Mouse (Mus musculus): ENCODE data around the gene Smu1. TPM values are rescaled to one million over a fixed set of nuclear protein-coding genes. Genes with fewer than 3 reads are reported as not detected.
A peak's percentile ranks its signal among the peaks of the same experiment; 100 is the strongest.

Smu1 gene
- total RNA-seq, 2 experiments from 2014 or later: 60.2 to 71.2 TPM

DNA sequence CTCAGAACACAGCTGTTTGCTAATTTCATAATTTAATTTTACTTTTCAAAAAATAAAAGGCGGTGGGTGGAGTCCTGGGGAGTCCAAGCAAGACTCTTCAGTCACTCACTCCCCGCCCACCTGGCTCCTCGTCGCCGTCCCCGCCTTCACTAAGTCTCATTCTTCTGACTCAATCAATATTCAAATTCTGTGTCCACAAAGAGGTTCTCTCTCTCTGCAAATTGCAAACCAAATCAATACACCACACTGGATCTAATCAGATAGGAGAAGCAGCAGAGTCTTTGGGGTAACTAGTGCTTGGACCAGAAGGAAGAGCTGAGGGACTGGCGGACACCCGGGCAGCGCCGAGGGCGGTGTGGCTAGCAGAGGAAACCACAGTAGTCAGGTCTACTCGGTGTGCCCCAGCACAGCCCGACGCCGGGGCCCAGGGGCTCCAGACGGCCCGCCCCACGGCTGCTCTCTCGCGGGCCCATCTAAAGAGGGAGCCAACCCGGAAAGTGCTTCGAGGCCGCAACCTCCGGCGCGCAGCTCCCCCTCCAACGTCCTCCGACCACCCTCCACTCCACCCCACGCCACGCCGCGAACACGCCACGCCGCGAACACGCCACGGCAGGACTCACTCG, 455 bp downstream of the Smu1 start:
- DNase-seq: no peak

DNA sequence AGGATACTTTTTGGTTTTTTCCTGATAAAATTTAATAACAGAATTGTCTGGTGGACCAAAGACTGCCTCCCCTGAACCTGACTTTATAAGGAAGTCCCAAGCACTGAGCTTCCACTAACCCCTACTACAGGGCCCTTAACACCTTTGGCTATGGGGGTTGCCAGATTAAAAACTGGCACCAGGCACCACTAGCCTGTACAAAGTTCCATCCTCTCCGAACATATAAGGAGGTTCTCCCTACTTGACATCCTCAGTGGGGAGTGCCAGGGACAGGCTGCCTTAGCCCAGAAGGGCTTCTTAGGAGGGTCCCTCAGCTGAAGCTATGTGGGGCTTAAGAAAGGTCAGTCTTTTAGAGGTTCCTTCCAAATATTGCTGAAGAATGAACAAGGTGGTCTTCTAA, 22.4 kb downstream of the Smu1 start:
- no peak for DNase-seq

DNA sequence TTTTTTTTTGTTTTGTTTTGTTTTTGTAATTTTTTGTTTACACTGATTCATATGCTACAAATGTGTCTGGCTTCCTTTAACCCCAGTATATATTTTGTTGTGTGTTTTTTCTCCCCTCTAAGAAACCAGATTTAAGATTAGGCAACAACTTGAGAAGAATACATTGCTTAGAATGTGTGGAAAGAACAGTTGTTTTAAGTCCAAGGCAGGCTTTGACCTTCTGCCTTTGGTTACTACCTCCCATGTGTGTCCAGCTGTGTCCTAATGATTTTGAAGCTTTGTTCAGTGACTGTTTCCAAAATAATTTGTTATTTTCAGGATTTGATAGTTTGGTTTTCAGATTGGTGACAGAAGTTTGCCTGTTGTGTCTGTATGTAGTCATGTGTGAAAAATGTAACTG, 26.5 kb downstream of the Smu1 start:
- no peak for DNase-seq

DNA sequence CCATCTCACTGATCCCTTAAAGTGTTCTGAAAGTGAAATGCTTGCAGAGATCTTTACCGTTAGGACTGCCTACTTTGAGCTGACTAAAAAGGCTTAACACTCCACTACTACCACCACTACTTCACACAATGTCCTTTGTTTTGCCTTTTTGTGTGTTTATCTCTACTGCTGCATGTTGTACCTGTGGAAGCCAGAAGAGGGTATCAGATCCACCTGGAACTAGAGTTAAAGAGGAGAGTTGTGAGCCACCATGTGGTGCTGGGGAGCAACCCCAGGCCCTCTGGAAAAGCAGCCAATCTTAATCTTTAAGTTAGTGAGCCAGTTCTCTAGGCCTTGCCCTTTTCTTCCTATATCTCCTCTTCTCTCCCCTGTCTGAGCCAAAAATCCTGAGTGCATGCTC, 30.5 kb downstream of the Smu1 start:
- no peak for DNase-seq

DNA sequence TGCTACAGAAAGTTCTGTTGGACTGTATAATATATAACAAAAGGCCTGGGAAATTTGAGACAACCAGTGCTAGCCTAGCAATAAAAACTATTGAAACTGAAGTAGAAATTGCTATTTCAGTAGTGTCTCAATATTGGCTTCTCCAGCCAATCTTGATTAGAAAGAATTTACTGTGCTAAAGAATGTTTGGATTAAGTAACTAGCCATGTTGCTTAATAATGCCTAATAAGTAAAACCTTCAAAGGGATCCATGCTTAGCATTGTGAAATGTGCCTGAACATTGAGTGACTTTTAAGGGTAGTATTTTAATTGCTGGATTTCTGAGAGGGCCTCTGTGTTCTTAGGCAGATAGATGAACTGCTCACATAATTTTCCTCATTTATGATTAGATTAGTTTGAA, 32.2 kb downstream of the Smu1 start:
- no peak for DNase-seq

DNA sequence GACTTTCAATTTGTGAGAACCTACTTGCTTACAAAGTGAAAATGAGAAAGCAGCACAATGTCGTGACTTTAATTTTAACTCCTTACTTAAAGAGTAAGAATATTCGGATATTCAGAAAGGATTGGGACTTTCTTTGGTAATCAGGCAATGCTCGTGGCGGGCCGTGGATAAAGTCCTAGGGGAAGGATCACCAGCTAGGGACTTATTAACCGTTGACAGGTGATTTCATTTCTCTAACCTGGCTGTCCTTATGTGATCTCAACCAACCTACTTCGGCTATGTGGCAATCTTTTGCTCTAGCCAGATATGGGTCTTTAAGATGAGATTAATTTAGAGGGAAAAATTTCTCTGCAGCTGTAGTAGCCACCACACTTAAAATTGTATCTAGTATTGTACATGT, 32.6 kb downstream of the Smu1 start:
- DNase-seq: no peak

DNA sequence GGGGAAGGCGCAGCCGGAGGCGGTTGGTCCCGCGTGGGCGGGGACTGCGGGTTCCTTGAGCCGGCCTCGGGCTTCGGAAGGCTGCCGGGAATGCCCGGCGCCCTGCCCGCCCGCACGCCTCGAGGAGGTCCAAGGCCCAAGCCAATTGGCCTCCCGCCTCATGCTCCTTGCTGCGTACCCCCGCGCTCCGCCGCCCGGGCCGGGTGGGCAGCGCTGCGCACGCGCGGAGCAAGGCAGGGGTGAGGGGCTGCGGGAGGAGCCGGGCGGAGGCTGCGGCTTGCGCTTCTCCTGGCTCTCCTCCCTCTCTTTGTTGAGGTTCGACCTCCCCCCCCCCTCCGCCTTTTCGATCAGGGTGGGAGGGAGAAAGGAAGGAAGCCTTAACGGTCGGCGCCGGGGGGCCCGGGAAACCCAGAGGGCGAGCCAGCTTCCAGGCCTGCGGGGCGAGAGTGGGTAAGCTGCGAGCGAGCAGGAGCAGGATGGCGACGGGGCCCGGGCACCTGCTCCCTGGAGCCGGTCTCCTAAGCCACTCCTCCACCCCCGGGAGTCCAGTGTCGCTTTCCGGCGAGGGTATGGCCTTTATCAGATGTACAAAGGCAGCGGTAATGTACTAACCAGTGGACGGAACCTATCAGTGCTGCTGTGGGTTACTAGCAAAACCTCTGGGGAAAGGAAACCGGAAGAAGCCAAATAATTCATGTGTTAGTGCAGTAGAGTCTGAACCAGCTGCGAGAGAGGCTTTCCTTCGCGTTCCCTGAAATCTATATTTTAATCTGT, 34.8 kb downstream of the Smu1 start:
- peak; percentile 76 to 84 for DNase-seq

DNA sequence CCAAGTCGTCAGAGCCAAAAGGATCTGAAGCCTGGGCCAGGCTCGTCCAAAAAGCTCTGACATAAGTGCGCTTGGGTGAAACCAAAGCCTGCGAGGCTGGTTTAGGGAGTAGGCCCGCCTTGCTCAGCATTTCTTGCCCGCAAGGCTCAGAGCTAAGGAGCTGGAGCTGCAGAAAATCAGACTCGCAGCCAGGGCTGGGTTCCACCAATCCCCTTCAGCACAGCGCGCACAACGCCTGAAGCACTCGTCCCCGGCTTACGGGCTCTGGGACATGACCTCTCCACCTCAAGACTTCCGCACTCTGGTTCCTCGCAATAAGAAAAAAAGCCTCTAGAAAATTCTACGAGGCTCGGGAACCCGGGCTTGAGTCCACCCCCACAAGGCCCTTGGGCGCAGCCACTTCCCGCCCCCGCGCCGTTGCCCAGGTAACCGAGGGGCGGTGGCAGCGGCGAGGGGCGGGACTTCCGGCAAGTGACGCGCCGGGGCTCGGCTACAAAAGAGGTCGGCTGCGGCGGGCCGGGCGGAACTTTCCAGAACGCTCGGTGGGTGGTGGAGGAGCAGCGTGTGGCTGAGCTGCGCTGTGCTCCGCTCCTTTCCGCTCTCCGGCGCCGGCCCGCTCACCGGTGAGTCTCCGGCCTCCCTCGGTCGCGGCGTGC, 35.6 kb downstream of the Smu1 start, which contains the start of gene Dnaja1:
Gene Dnaja1, plus strand, starts transcription at position 140 of the 656 bp plus-strand sequence.
- peak; percentile 98 to 99 for DNase-seq

DNA sequence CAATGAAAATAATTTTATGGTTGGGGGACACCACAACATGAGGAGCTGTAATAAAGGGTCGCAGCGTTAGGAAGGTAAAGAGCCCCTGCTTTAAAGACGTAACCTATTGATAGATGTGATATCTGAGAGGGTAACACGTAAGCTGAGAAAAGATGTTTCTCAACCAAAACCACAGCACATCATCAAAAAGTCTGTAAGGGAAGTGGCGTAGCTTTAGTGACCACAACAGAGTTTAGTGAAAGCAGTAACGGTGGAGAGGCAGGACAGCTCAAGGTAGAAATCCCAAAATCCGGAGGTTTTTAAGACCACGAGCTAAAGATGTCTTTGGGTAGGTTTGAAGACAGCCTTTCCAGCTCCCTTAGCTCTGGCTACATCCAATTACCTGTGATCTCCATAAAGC, 36.8 kb downstream of the Smu1 start:
- no peak for DNase-seq

DNA sequence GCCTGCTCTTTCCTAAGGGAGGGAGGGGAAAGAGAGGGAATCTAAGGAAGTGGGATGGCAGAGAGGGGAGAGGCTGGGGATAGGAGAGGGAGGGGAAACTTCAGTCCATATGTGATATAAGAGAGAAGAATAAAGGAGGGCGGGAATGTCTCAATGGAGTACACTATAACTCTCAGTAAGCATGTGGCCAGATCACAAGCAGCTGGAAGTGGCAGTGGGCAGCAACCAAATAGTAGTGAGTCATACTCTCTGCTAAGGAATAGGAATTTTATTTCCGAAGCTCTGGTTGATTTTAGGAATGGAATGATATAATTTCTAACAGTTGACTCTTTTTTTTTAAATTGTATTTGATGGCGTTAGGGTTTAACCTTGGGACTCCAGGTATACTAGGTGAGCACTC, 40.6 kb downstream of the Smu1 start:
- no peak for DNase-seq

DNA sequence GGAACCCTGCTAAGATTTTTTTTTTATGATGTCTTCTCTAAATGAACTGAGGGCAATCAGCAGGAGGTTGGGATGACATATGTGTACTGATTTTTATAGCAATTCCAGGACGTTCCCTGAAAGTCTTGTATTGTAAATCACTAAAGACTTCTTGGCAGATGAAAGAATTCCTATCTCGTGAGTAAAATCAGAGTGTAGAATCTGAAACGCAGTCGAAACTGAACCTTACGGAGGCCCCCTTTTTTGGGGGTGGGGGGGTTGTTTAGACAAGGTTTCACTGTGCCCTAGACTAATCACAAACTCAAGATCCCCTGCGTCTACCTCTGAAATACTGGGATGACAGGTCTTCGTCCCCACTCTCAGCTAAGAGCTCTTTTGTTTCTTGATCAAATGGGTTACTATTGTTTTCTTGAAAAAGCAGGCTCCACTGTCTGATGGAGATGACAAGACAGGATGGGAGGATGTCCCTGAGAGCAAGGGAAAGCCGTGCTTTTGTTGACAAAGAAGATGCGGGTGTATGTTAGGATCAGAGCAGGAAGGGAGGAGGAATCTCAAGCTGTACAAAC, 53.9 kb downstream of the Smu1 start:
- DNase-seq: peak in 1 of 2 experiments; percentile 41

DNA sequence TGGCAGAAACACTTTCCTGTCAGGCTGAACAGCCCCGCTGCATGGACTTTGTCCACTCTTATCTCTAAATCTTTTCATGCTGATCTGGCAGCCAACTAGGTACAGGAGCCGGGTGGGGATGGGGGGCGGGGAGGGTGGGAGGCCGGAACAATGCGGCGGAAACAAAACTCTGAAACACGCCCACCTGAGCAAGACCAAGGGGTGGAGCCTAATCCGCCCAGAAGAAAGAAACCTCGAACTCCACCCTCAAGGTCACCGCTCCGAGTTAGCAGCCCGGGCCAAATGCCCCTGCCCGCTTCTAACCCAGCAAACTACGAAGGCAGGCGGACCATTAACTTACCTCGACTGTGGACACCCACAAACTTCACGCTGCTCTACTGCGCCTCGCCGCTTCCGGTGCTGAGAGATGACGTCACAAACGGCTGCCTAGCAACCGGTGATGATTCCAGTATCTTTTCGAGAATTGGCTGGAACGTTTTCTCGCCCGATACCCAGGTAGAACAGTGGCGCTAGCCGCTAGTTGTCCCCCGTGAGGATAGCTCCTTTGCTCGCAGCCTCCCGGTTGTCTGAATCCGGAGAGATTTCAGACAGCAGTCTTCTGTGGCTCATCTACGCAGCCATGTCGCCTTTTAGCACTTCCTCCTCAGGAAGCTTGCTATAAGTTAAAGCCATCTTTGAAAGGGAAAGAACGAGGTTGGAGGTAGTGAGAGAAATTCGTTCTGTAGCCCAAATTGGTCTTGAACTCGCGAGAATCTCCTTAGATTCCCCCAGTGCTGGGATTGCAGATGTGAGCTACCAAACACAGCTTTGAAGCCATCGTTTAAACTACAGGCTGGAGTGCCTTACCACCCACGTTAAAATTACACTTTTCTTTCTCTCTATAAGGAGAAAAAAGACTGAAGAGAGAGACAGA, 54.7 kb downstream of the Smu1 start, which contains the start of gene Aptx:
Gene Aptx, minus strand, starts transcription at position 398 of the 913 bp plus-strand sequence.
- peak; percentile 95 for DNase-seq

DNA sequence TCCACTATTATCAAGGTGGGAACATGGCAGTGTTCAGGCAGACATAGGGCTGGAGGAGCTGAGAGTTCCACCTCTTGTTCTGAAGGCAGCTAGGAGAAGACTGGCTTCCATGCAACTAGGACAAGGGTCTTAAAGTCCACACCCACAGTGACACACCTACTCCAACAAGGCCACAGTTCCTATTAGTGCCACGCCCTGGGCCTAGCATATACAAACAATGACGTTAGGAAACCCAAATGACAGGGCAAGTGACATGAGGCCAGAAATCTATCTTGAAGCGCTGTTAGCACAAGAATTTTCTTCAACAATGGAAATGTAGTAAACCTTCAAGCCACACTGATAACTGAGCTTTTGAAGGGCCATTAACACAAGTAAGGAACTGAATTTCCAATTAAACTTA, 55.9 kb downstream of the Smu1 start:
- DNase-seq: no peak

DNA sequence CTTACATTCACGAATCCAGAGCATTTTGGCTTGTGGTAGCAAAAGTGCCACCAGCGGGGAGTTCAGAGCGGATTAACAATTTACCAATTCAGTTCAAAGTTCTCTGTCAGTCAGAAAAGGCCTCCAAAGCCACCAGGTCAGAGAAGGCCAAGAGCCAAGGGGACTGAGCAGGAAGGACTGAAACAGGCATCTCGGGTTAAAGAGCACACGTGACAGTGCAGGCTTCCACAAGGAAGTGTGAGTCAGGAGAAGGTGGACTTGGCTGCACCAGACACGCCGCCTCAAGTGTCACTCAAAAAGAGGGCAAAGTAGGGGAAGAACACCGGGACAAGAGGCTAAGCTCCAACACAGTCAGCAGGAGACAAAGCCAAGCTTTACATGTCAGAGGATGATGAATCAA, 57.5 kb downstream of the Smu1 start:
- DNase-seq: peak; percentile 44 to 55

DNA sequence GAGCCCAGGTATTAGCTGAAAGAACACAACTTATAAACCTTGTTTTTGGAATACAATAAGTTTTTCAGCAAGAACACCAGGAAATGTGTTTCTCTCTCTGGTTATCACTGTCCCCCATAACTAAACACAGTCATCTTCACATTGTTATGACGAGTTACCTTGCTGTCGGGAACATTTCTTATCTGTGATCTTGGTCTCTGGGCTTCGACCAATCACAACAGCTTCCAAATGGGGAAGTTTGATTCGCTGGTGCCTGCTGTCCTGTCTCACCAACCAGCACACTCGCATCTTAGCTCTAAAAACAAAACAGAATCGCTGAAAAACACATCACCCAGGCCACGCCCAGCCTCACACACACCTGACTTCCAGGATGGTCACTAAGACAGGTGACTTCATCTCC, 60.7 kb downstream of the Smu1 start:
- no peak for DNase-seq

DNA sequence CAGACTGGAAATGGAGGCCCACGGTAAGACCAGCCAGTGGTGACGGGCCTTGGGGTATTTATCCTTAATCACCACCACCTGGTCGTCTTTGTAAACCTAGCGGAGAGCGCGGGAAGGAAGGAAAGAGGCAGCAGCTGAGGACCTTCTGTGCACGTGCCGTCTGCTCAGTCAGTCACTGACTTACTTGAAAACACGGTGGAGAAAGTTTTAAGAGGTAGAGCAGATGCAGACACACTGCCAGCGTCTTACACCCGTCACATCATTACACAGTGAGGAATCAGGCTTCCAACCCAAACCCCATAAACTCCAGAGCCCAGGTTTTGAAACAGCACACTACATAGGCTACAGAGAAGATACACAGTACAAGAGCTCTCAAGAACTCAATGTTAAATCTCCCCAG, 66.6 kb downstream of the Smu1 start:
- DNase-seq: no peak

Small RNAs within 50 kb of the gene (microRNA-seq; reads per million reads assigned to microRNA genes)
- gene Mir207: not detected

Other genes starting within 250 kb of the Smu1 start
- 10 to 100 TPM; 14.4 to 23.2 TPM for gene Aptx, start 54.7 kb downstream of the Smu1 start, total RNA-seq (2021)
- gene Dnaja1, start 35.8 kb downstream of the Smu1 start, total RNA-seq (2021): 100 to 1,000 TPM; 287 to 463 TPM
- 10 to 100 TPM; 75.7 to 89.5 TPM for gene B4galt1, start 96.1 kb upstream of the Smu1 start, total RNA-seq (2021)
- gene Spink4, start 162.1 kb upstream of the Smu1 start, total RNA-seq (2021): 10 to 100 TPM in 1 of 2 experiments, not detected in 1; 12.8 TPM
- gene Bag1, start 190.4 kb upstream of the Smu1 start, total RNA-seq (2021): 100 to 1,000 TPM; 287 to 331 TPM
- gene Chmp5, start 190.5 kb upstream of the Smu1 start, total RNA-seq (2021): 100 to 1,000 TPM; 101 to 105 TPM
- gene Nfx1, start 213.0 kb upstream of the Smu1 start, total RNA-seq (2021): 10 to 100 TPM; 75.5 to 97.1 TPM